Mouse (Mus musculus) lung, postnatal 0 days (tissue): Measurements from ENCODE around the gene Hspg2. TPM values are rescaled to one million over a fixed set of nuclear protein-coding genes. Genes with fewer than 3 reads are reported as not detected.

Source experiments
- ATAC-seq: fragments of 200-750 bp; cut with Nextera tagmentation; 2 replicates; pipeline ENCODE4 v1.8.0; 2017; ENCODE audit warnings: moderate library complexity
- DNase-seq: peaks from one replicate; pipeline ENCODE4 v3.0.0-alpha.2; 2016; ENCODE audit warnings: low spot score
- H3K27ac ChIP-seq: fragments of 300-500 bp; sonication (generic); 2 replicates; pipeline ENCODE4 v1.5.1; 2014; ENCODE audit warnings: antibody characterized with exemption, mild to moderate bottlenecking, low read length, mixed read lengths
- H3K27me3 ChIP-seq: fragments of 300-500 bp; sonication (generic); replicated peaks from 2 replicates; pipeline ENCODE4 v1.6.1; 2014; ENCODE audit warnings: low read length, mixed read lengths; ENCODE audit not compliant: insufficient read depth
- H3K36me3 ChIP-seq: fragments of 300-500 bp; sonication (generic); 2 replicates; pipeline ENCODE4 v1.6.1; 2014; ENCODE audit warnings: low read length, mixed read lengths; ENCODE audit not compliant: insufficient read depth
- H3K4me1 ChIP-seq: fragments of 300-500 bp; sonication (generic); 2 replicates; pipeline ENCODE4 v1.6.1; 2014; ENCODE audit warnings: antibody characterized with exemption, low read depth, low read length, mixed read lengths; ENCODE audit not compliant: insufficient read depth
- H3K4me2 ChIP-seq: fragments of 300-500 bp; sonication (generic); replicated peaks from 2 replicates; pipeline ENCODE4 v1.6.1; 2014; ENCODE audit warnings: low read depth, mild to moderate bottlenecking, low read length, moderate library complexity, mixed read lengths
- H3K4me3 ChIP-seq: fragments of 300-500 bp; sonication (generic); 2 replicates; pipeline ENCODE4 v1.5.1; 2014; ENCODE audit warnings: low read depth, low read length
- H3K9ac ChIP-seq: fragments of 300-500 bp; sonication (generic); replicated peaks from 2 replicates; pipeline ENCODE4 v1.6.1; 2014; ENCODE audit warnings: low read depth, mild to moderate bottlenecking
- H3K9me3 ChIP-seq: fragments of 300-500 bp; sonication (generic); 2 replicates; pipeline ENCODE4 v1.6.1; 2016; ENCODE audit warnings: low read length, mixed read lengths
- CTCF ChIP-seq: IDR thresholded peaks from 2 replicates; pipeline ENCODE4 v1.5.1; 2016; ENCODE audit warnings: antibody characterized with exemption, mild to moderate bottlenecking
- EP300 ChIP-seq: IDR thresholded peaks from 2 replicates; pipeline ENCODE4 v1.6.1; 2016; ENCODE audit warnings: antibody characterized with exemption, mild to moderate bottlenecking, control low read depth
- WGBS: fragments of 180-500 bp; shearing (Covaris S2); extraction: QIAGEN DNeasy Blood & Tissue Kit; methylation state at CpG from one replicate; pipeline ENCODE4 v1.1.7; 2014; 5-methylcytosine and 5-hydroxymethylcytosine counted together
- polyA plus RNA-seq: library from polyadenylated mRNA; unstranded; fragments of >200 nt; fragmentation: Nextera tagmentation; extraction: Ambion mirVana; gene quantifications from 2 replicates; pipeline ENCODE4 v1.2.1, GENCODE M21; 2015

Gene Hspg2
- polyA plus RNA-seq, 1 experiment from 2014 or later, result 25.3 TPM

DNA sequence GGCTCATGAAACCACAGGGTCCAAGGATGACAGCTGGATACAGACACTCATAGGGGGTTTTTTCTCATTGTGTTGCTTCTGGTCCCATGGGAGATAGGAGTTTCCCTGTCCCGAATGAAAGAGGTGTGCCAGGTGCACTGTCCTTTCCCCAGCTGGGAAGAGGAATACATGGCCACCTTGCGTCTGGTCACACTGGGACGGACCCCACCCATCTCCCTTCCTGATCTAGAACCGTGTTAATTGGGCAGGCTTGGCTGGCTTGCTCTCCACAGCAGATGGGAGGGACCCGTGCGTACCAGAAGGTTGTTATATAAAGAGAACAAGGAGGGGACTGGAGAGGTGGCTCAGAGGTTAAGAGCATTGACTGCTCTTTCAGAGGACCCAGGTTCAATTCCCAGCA, 59.3 kb downstream of the Hspg2 start:
- TF ChIP-seq CTCF (no peak), EP300 (no peak)
- no peaks in the 10 kb centered on the region for H3K27me3 ChIP-seq
- no peak overlapping the region for H3K9ac ChIP-seq
- no peaks in the 10 kb centered on the region for H3K4me1 ChIP-seq
- 86% methylated on average over 6 of the region's 6 CpGs for WGBS
- H3K9me3 ChIP-seq, result no peaks in the 10 kb centered on the region
- no peak overlapping the region for H3K4me2 ChIP-seq
- H3K36me3 ChIP-seq, result peaks cover 18% of the 10 kb centered on the region
- H3K4me3 ChIP-seq, result no peak overlapping the region
- H3K27ac ChIP-seq, result no peak overlapping the region
- DNase-seq (no peak), ATAC-seq (no peak)

GRCm38 (mm10) chr4:137540356-137540755, 71.8 kb downstream of the Hspg2 start:
- DNase-seq, result no peak
- Histone ChIP-seq H3K9me3 (no peaks in the 10 kb centered on the region), H3K36me3 (peaks cover 43% of the 10 kb centered on the region), H3K27ac (no peak overlapping the region), H3K9ac (no peak overlapping the region), H3K4me3 (no peak overlapping the region), H3K4me1 (no peaks in the 10 kb centered on the region), H3K4me2 (no peak overlapping the region), H3K27me3 (no peaks in the 10 kb centered on the region)
- 75% methylated on average over 13 of the region's 14 CpGs for WGBS
- TF ChIP-seq EP300, result no peak
- no peak for TF ChIP-seq CTCF
- no peak for ATAC-seq

- no peak for ATAC-seq
Measured at GRCm38 (mm10) chr4:137542968-137543367, 74.4 kb downstream of the Hspg2 start.

GRCm38 (mm10) chr4:137545568-137545967, 77.0 kb downstream of the Hspg2 start:
- ATAC-seq, result no peak
- Histone ChIP-seq H3K36me3 (peaks cover 51% of the 10 kb centered on the region), H3K4me1 (no peaks in the 10 kb centered on the region), H3K9me3 (no peaks in the 10 kb centered on the region), H3K27ac (no peak overlapping the region), H3K9ac (no peak overlapping the region), H3K4me2 (no peak overlapping the region), H3K27me3 (no peaks in the 10 kb centered on the region), H3K4me3 (no peak overlapping the region)
- TF ChIP-seq CTCF, result no peak
- no peak for TF ChIP-seq EP300
- 95% methylated on average over 9 of the region's 9 CpGs for WGBS
- no peak for DNase-seq

More at GRCm38 (mm10) chr4:137542968-137543367, 74.4 kb downstream of the Hspg2 start:
- Histone ChIP-seq H3K9ac (no peak overlapping the region), H3K9me3 (no peaks in the 10 kb centered on the region), H3K4me1 (no peaks in the 10 kb centered on the region), H3K4me3 (no peak overlapping the region), H3K36me3 (peaks cover 39% of the 10 kb centered on the region), H3K27ac (no peak overlapping the region), H3K4me2 (no peak overlapping the region), H3K27me3 (no peaks in the 10 kb centered on the region)
- TF ChIP-seq EP300, result no peak
- no peak for TF ChIP-seq CTCF
- DNase-seq, result no peak
- 88% methylated on average over 10 of the region's 10 CpGs for WGBS

- DNase-seq, result peak; percentile 39
- 85% methylated on average over 5 of the region's 5 CpGs for WGBS
- H3K27me3 ChIP-seq, result no peaks in the 10 kb centered on the region
- H3K4me2 ChIP-seq, result no peak overlapping the region
- no peaks in the 10 kb centered on the region for H3K9me3 ChIP-seq
- no peak overlapping the region for H3K27ac ChIP-seq
- peaks cover 51% of the 10 kb centered on the region for H3K36me3 ChIP-seq
- no peak overlapping the region for H3K4me3 ChIP-seq
- H3K9ac ChIP-seq, result no peak overlapping the region
- no peak for ATAC-seq
- TF ChIP-seq CTCF (peak; percentile 79), EP300 (no peak)
- H3K4me1 ChIP-seq, result no peaks in the 10 kb centered on the region
Measured at GRCm38 (mm10) chr4:137546003-137546525, 77.5 kb downstream of the Hspg2 start.

- ATAC-seq, result no peak
- no peak overlapping the region for H3K27ac ChIP-seq
- no peak overlapping the region for H3K9ac ChIP-seq
- no peaks in the 10 kb centered on the region for H3K27me3 ChIP-seq
- no peak overlapping the region for H3K4me3 ChIP-seq
- H3K4me1 ChIP-seq, result no peaks in the 10 kb centered on the region
- H3K9me3 ChIP-seq, result no peaks in the 10 kb centered on the region
- H3K36me3 ChIP-seq, result peaks cover 49% of the 10 kb centered on the region
- no peak for DNase-seq
- WGBS, result 90% methylated on average over 17 of the region's 17 CpGs
- no peak overlapping the region for H3K4me2 ChIP-seq
- no peak for TF ChIP-seq CTCF
- no peak for TF ChIP-seq EP300
Measured at GRCm38 (mm10) chr4:137553466-137553865, 84.9 kb downstream of the Hspg2 start.
